Mouse (Mus musculus) c-Kit-positive CD71-positive TER-119-negative erythroid progenitor cells, embryonic 14.5 days (primary cell): ENCODE measurements at regions not wholly inside any gene's neighbourhood (a gene's known extent, or its start where the extent isn't known, plus 50 kb on each side); places are given as distances from the start of the nearest gene placed in this dataset.

Experiments
- DNase-seq: peaks from one replicate; pipeline ENCODE4 v3.0.0-alpha.2; 2013; ENCODE audit warnings: low read depth

GRCm38 (mm10) chr3:121864734-121865445 is 49.8 kb upstream of the Abcd3 start:
- no peak for DNase-seq
